Mouse (Mus musculus): ENCODE measurements around the gene I830077J02Rik. TPM values are rescaled to one million over a fixed set of nuclear protein-coding genes. Genes with fewer than 3 reads are reported as not detected.

I830077J02Rik gene
- polyA plus RNA-seq, 1 experiment from 2014 or later: 1.6 TPM

DNA sequence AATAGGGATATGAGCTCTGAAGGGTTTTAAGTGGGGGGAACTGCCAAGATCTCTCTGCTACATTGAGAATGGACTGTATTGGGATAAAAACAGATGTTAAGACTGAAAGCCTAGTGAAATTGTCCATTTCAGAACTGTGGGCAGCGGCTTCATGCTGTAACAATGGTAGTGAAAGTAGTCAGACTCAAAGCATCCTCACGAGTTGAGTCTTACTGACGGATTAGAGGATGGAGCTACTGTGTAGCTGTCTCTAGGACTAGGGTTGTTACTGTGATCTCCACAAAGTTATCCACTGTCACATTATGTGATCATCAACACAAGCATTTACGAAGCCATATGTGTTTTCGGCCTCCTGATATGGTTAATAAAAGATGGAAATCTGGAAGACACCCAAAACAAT lies 25.7 kb upstream of the I830077J02Rik start:
- Histone ChIP-seq H3K9ac (ENCODE audit: low read length) (peak overlapping the region; percentile 97), H3K36me3 (ENCODE audit: control insufficient read depth, insufficient read depth, low read length) (peaks cover 18% of the 10 kb centered on the region; the same call in 1 of the 2 replicates), H3K9me3 (replicated peaks; ENCODE audit: control insufficient read depth, low read length) (no peaks in the 10 kb centered on the region), H3K27ac (ENCODE audit: low read length) (no peak overlapping the region; the same call in 1 of the 2 replicates), H3K4me2 (ENCODE audit: low read depth, low read length) (peak overlapping the region; percentile 86), H3K27me3 (ENCODE audit: control insufficient read depth, insufficient read depth, low read length) (no peaks in the 10 kb centered on the region), H3K4me1 (ENCODE audit: control insufficient read depth, insufficient read depth, low read length) (peaks cover 16% of the 10 kb centered on the region), H3K4me3 (replicated peaks; ENCODE audit: low read length) (peak overlapping the region; percentile 95)
- no peak for ATAC-seq (ENCODE audit: insufficient read depth, low FRiP score)
- 32% methylated on average over 5 of the region's 5 CpGs for WGBS

DNA sequence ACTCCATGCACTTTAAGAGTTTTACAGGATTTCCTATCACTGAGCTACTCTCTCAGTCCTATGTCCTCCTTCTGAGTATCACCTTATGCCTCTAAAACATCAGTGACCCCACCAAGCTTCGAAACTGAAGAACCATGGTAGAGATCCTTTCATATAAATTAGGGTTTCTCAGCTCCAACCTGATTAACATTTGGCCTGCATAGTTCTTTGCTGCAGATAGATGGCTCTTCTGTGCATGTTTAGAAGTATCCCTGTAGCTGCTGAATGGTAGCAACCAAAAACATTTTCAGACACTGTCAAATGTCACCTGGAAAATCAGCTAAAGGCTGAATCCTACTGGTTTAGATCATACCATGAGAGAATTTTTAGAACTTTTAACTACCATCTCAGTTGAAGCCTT lies 24.8 kb upstream of the I830077J02Rik start:
- H3K4me1 ChIP-seq (ENCODE audit: control insufficient read depth, insufficient read depth, low read length): peaks cover 16% of the 10 kb centered on the region

DNA sequence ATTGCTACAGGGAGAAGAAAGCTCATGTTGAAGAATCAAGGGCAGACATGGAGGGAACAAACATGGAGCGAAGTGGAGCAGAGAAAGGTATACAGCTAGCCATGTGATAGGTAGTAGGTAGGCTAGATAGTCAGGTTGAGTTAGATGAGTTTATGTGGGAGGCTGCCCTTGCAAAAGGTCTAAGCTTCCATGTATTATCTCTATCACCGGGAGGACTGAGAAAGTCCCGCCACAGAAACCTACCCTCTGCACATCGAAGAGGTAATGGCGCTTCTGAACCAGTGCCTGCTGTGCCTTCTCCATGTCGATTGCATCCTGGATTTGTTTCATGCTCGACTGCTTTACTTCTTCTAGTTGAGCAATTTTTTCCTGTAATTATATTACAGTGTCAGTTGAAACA lies 18.9 kb upstream of the I830077J02Rik start:
- WGBS: 96% methylated on average over 7 of the region's 7 CpGs
- no peak overlapping the region for H3K9ac ChIP-seq (ENCODE audit: low read length)

More for the DNA sequence above, 24.8 kb upstream of the I830077J02Rik start:
- no peak overlapping the region for H3K9ac ChIP-seq (ENCODE audit: low read length)
- ATAC-seq (ENCODE audit: insufficient read depth, low FRiP score): no peak
- H3K9me3 ChIP-seq (replicated peaks; ENCODE audit: control insufficient read depth, low read length): no peaks in the 10 kb centered on the region
- no peak overlapping the region for H3K4me2 ChIP-seq (ENCODE audit: low read depth, low read length)
- H3K27me3 ChIP-seq (ENCODE audit: control insufficient read depth, insufficient read depth, low read length): no peaks in the 10 kb centered on the region
- H3K4me3 ChIP-seq (replicated peaks; ENCODE audit: low read length): no peak overlapping the region
- 88% methylated on average over 1 of the region's 1 CpGs for WGBS
- H3K36me3 ChIP-seq (ENCODE audit: control insufficient read depth, insufficient read depth, low read length): peaks cover 18% of the 10 kb centered on the region; the same call in 1 of the 2 replicates
- no peak overlapping the region for H3K27ac ChIP-seq (ENCODE audit: low read length)

DNA sequence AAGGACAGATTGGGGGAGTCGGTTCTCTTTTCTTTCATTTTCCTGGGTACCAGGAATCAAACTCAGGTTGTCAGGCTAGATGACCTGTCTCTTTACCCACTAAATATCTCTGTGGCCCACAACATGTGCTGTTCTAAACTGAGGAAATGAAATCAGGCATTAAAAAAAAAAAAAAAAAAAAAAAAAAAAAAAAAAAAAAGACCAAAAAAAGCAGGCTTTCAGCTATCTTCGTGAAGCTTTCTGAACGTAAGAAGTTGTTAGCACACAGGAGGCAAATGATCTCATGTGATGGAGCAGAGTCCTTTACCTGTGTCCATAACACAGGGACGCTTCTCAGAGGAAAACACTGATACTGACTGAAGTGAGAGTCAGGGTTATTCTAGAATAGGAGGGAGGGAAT lies 3.6 kb upstream of the I830077J02Rik start:
- Histone ChIP-seq H3K9me3 (replicated peaks; ENCODE audit: control insufficient read depth, low read length) (no peaks in the 10 kb centered on the region), H3K4me3 (replicated peaks; ENCODE audit: low read length) (no peak overlapping the region), H3K27ac (ENCODE audit: low read length) (no peak overlapping the region), H3K36me3 (ENCODE audit: control insufficient read depth, insufficient read depth, low read length) (peaks cover 5% of the 10 kb centered on the region), H3K9ac (ENCODE audit: low read length) (no peak overlapping the region), H3K4me2 (ENCODE audit: low read depth, low read length) (no peak overlapping the region), H3K27me3 (ENCODE audit: control insufficient read depth, insufficient read depth, low read length) (no peaks in the 10 kb centered on the region), H3K4me1 (ENCODE audit: control insufficient read depth, insufficient read depth, low read length) (no peaks in the 10 kb centered on the region)
- no peak for ATAC-seq (ENCODE audit: insufficient read depth, low FRiP score)
- WGBS: 83% methylated on average over 4 of the region's 4 CpGs

More for the DNA sequence above, 18.9 kb upstream of the I830077J02Rik start:
- no peak overlapping the region for H3K4me3 ChIP-seq (replicated peaks; ENCODE audit: low read length)
- H3K9me3 ChIP-seq (replicated peaks; ENCODE audit: control insufficient read depth, low read length): no peaks in the 10 kb centered on the region
- H3K27ac ChIP-seq (ENCODE audit: low read length): no peak overlapping the region
- no peaks in the 10 kb centered on the region; the same call in 1 of the 2 replicates for H3K4me1 ChIP-seq (ENCODE audit: control insufficient read depth, insufficient read depth, low read length)
- no peak overlapping the region for H3K4me2 ChIP-seq (ENCODE audit: low read depth, low read length)
- H3K27me3 ChIP-seq (ENCODE audit: control insufficient read depth, insufficient read depth, low read length): no peaks in the 10 kb centered on the region
- no peak for ATAC-seq (ENCODE audit: insufficient read depth, low FRiP score)
- H3K36me3 ChIP-seq (ENCODE audit: control insufficient read depth, insufficient read depth, low read length): peaks cover 36% of the 10 kb centered on the region

DNA sequence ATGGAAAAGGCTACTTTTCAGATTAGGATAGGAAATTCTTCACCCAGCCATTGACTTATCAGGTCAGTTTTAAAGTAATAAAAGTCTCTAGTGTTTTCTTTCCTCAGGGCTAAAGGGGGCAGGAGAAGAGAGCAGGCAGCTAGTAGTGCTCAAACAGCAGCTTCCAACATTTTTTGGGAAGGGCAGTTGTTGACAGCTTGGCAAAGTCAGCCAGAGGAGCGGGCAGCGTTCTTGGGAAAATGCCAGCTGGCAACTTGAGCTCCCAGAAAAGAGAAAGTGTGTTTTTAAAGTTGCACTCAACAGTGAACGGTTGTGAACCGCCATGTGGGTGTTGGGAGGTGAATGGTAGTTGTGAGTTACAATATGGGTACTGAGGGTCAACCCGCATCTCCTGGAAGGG lies 2.6 kb upstream of the I830077J02Rik start:
- H3K4me1 ChIP-seq (ENCODE audit: control insufficient read depth, insufficient read depth, low read length): no peaks in the 10 kb centered on the region
- WGBS: 75% methylated on average over 5 of the region's 5 CpGs
- no peaks in the 10 kb centered on the region for H3K9me3 ChIP-seq (replicated peaks; ENCODE audit: control insufficient read depth, low read length)
- no peaks in the 10 kb centered on the region for H3K27me3 ChIP-seq (ENCODE audit: control insufficient read depth, insufficient read depth, low read length)
- no peaks in the 10 kb centered on the region for H3K36me3 ChIP-seq (ENCODE audit: control insufficient read depth, insufficient read depth, low read length)
- no peak overlapping the region for H3K9ac ChIP-seq (ENCODE audit: low read length)
- H3K27ac ChIP-seq (ENCODE audit: low read length): no peak overlapping the region
- H3K4me2 ChIP-seq (ENCODE audit: low read depth, low read length): no peak overlapping the region
- no peak overlapping the region for H3K4me3 ChIP-seq (replicated peaks; ENCODE audit: low read length)
- ATAC-seq (ENCODE audit: insufficient read depth, low FRiP score): no peak

DNA sequence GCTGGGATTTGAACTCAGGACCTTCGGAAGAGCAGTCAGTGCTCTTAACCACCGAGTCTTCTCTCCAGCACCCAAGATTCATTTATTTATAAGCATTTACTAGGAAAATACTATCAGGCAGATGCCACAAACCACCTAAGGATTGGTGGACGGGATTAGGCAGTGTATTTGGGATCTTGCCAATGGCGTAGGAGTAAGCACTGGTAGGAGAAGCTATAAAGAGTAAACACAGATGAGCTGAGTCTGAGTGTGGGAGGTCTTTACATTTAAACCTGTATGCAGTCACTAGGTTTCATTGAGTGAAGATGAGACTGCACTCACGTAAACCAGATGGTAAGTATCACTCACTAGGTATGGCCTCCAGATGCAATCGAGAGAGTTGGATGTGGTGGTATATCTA lies 1.5 kb upstream of the I830077J02Rik start:
- Histone ChIP-seq H3K4me1 (ENCODE audit: control insufficient read depth, insufficient read depth, low read length) (no peaks in the 10 kb centered on the region), H3K27ac (ENCODE audit: low read length) (no peak overlapping the region), H3K9ac (ENCODE audit: low read length) (no peak overlapping the region), H3K27me3 (ENCODE audit: control insufficient read depth, insufficient read depth, low read length) (no peaks in the 10 kb centered on the region), H3K9me3 (replicated peaks; ENCODE audit: control insufficient read depth, low read length) (no peaks in the 10 kb centered on the region), H3K36me3 (ENCODE audit: control insufficient read depth, insufficient read depth, low read length) (no peaks in the 10 kb centered on the region), H3K4me2 (ENCODE audit: low read depth, low read length) (no peak overlapping the region), H3K4me3 (replicated peaks; ENCODE audit: low read length) (no peak overlapping the region)
- ATAC-seq (ENCODE audit: insufficient read depth, low FRiP score): no peak
- whole genome bisulfite sequencing: 95% methylated on average over 6 of the region's 6 CpGs

DNA sequence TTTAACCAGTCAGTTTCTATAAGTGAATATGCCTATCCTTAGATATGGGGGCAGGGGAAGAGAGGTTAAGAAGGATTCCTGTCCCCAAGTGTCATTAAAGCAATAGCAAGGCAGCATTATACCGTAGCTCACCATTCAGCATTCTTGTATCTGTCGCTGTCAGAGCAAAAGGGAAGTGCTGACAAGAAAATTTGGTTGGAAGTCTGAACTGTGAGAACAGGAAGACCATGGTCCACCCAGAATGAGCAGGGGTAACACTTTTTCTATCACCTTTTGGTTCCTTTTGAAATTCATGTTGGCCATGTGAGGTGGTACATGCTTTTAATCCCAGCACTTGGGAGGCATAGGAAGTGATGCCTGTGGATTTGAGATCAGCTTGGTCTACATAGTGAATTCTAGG lies 1.4 kb downstream of the I830077J02Rik start:
- H3K4me3 ChIP-seq (replicated peaks; ENCODE audit: low read length): no peak overlapping the region
- no peak overlapping the region for H3K27ac ChIP-seq (ENCODE audit: low read length)
- H3K9ac ChIP-seq (ENCODE audit: low read length): no peak overlapping the region
- H3K27me3 ChIP-seq (ENCODE audit: control insufficient read depth, insufficient read depth, low read length): no peaks in the 10 kb centered on the region
- H3K4me1 ChIP-seq (ENCODE audit: control insufficient read depth, insufficient read depth, low read length): no peaks in the 10 kb centered on the region
- H3K9me3 ChIP-seq (replicated peaks; ENCODE audit: control insufficient read depth, low read length): no peaks in the 10 kb centered on the region
- no peak for ATAC-seq (ENCODE audit: insufficient read depth, low FRiP score)
- WGBS: 87% methylated on average over 2 of the region's 2 CpGs
- no peak overlapping the region for H3K4me2 ChIP-seq (ENCODE audit: low read depth, low read length)
- no peaks in the 10 kb centered on the region for H3K36me3 ChIP-seq (ENCODE audit: control insufficient read depth, insufficient read depth, low read length)

DNA sequence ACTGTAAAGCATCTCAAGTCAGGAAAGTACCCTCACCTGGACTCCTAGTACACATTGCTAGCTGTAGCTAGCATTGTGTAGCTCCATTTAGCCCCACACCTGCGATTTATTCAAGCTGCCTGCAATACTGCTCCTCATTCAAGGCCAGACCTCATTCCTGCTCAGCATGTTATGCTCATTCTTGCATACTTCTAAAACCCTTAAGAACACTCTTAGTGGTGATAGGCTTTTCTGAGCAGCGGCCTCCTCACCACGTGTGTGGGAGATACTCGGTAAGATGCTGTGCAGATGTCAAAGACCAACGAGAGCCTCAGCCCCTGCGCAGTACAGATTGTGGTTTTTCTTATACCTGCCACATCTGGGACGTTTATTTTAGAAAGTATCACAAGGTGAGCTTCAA lies 2.6 kb downstream of the I830077J02Rik start:
- no peaks in the 10 kb centered on the region for H3K27me3 ChIP-seq (ENCODE audit: control insufficient read depth, insufficient read depth, low read length)
- H3K9ac ChIP-seq (ENCODE audit: low read length): no peak overlapping the region
- no peak overlapping the region for H3K4me2 ChIP-seq (ENCODE audit: low read depth, low read length)
- H3K36me3 ChIP-seq (ENCODE audit: control insufficient read depth, insufficient read depth, low read length): no peaks in the 10 kb centered on the region
- H3K4me1 ChIP-seq (ENCODE audit: control insufficient read depth, insufficient read depth, low read length): no peaks in the 10 kb centered on the region
- no peak overlapping the region for H3K4me3 ChIP-seq (replicated peaks; ENCODE audit: low read length)
- ATAC-seq (ENCODE audit: insufficient read depth, low FRiP score): no peak
- no peaks in the 10 kb centered on the region for H3K9me3 ChIP-seq (replicated peaks; ENCODE audit: control insufficient read depth, low read length)
- H3K27ac ChIP-seq (ENCODE audit: low read length): no peak overlapping the region
- 78% methylated on average over 7 of the region's 7 CpGs for WGBS

DNA sequence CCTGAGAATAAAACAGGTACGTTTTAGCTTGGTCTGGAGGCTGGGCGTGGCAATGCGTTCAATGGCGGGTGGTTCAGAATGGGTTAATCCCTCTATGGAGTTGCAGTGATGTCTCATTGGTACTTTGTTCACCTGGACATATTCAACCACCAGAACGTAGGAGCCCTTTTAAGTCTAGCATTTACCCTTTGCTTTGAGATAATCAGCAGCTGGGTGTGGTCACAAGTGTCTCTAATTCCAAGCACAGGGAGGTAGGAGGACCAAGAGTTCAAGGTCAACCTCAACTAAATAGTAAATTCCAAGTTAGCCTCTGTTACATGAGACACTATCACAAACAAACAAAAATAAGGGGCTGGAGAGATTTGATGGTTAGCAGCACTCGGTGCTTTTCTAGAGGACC lies 3.7 kb downstream of the I830077J02Rik start:
- H3K27me3 ChIP-seq (ENCODE audit: control insufficient read depth, insufficient read depth, low read length): no peaks in the 10 kb centered on the region
- H3K4me2 ChIP-seq (ENCODE audit: low read depth, low read length): no peak overlapping the region
- H3K36me3 ChIP-seq (ENCODE audit: control insufficient read depth, insufficient read depth, low read length): no peaks in the 10 kb centered on the region
- no peaks in the 10 kb centered on the region for H3K9me3 ChIP-seq (replicated peaks; ENCODE audit: control insufficient read depth, low read length)
- no peak for ATAC-seq (ENCODE audit: insufficient read depth, low FRiP score)
- no peak overlapping the region for H3K9ac ChIP-seq (ENCODE audit: low read length)
- no peak overlapping the region for H3K4me3 ChIP-seq (replicated peaks; ENCODE audit: low read length)
- 78% methylated on average over 6 of the region's 6 CpGs for WGBS
- H3K27ac ChIP-seq (ENCODE audit: low read length): no peak overlapping the region
- no peaks in the 10 kb centered on the region for H3K4me1 ChIP-seq (ENCODE audit: control insufficient read depth, insufficient read depth, low read length)

DNA sequence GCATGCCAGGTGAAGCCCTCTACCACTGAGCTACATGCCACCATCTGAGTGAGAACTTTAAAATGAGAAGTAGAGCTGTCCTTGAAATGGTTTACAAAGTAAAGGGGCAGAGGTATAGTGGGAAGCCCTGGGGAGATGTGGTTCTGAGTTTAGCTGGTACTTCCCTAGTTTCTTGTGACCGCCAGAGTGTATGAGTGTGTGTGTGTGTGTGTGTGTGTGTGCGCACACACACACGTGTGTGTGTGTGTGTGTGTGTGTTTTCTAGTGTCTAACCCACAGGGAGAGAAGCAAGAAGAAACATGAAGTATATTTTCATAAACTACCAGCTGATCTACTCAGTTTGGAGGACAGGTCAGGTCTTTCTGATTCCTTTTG lies 4.3 kb downstream of the I830077J02Rik start:
- H3K4me3 ChIP-seq (replicated peaks; ENCODE audit: low read length): no peak overlapping the region
- ATAC-seq (ENCODE audit: insufficient read depth, low FRiP score): no peak
- no peaks in the 10 kb centered on the region for H3K4me1 ChIP-seq (ENCODE audit: control insufficient read depth, insufficient read depth, low read length)
- H3K9ac ChIP-seq (ENCODE audit: low read length): no peak overlapping the region
- WGBS: 82% methylated on average over 3 of the region's 3 CpGs
- H3K36me3 ChIP-seq (ENCODE audit: control insufficient read depth, insufficient read depth, low read length): no peaks in the 10 kb centered on the region
- H3K27me3 ChIP-seq (ENCODE audit: control insufficient read depth, insufficient read depth, low read length): no peaks in the 10 kb centered on the region
- no peak overlapping the region for H3K27ac ChIP-seq (ENCODE audit: low read length)
- H3K4me2 ChIP-seq (ENCODE audit: low read depth, low read length): no peak overlapping the region
- H3K9me3 ChIP-seq (replicated peaks; ENCODE audit: control insufficient read depth, low read length): no peaks in the 10 kb centered on the region

Data from stomach, embryonic 16.5 days (tissue).